Mouse (Mus musculus): ENCODE measurements around the gene Gfi1.

GRCm38 (mm10) chr5:107772049-107772448, 46.2 kb upstream of the Gfi1 start:
- TF ChIP-seq EP300 (IDR thresholded peaks at IDR 0.05; ENCODE audit: low read length) = no peak
- no peak for TF ChIP-seq MAX (IDR thresholded peaks at IDR 0.05; ENCODE audit: low read length)
- TF ChIP-seq MAZ (IDR thresholded peaks at IDR 0.05; ENCODE audit: low read depth, low read length) = no peak
- no peak for TF ChIP-seq RAD21 (IDR thresholded peaks at IDR 0.05; ENCODE audit: low read depth, low read length)
- TF ChIP-seq JUN (IDR thresholded peaks at IDR 0.05; ENCODE audit: insufficient read depth, low read depth, low read length) = no peak
- no peak for TF ChIP-seq HCFC1 (IDR thresholded peaks at IDR 0.05; ENCODE audit: low read depth, low read length)
- no peak for TF ChIP-seq POLR2A (IDR thresholded peaks at IDR 0.05; ENCODE audit: low read depth, low read length)
- TF ChIP-seq CTCF (conservative IDR thresholded peaks at IDR 0.05 in 1 of 2, IDR thresholded peaks at IDR 0.05 in 1 of 2; ENCODE audit: low read depth in 2 of 2, low read length in 2 of 2) = no peak
- TF ChIP-seq ETS1 (conservative IDR thresholded peaks at IDR 0.05; ENCODE audit: low read depth, low read length) = no peak
- TF ChIP-seq USF1 (IDR thresholded peaks at IDR 0.05; ENCODE audit: low read depth, low read length) = no peak

Measured in CH12.LX (cell line).